Mouse (Mus musculus): ENCODE measurements around the gene Nim1k. TPM values are rescaled to one million over a fixed set of nuclear protein-coding genes. Genes with fewer than 3 reads are reported as not detected.
A peak's percentile ranks its signal among the peaks of the same experiment; 100 is the strongest.

The Nim1k gene
- polyA plus RNA-seq, 1 experiment: 1.8 TPM

GRCm38 (mm10) chr13:119755141-119755547 lies 538 bp downstream of the Nim1k start:
- peak; percentile 40 for DNase-seq (ENCODE audit: low read depth)
- TF ChIP-seq CTCF (IDR thresholded peaks at IDR 0.05; ENCODE audit: borderline replicate concordance, extremely low read depth, insufficient read depth, insufficient read length): no peak

GRCm38 (mm10) chr13:119754635-119755020 lies 1.1 kb downstream of the Nim1k start:
- no peak for TF ChIP-seq POLR2A (IDR thresholded peaks at IDR 0.05; ENCODE audit: borderline replicate concordance, extremely low read depth, insufficient read depth, insufficient read length, poor library complexity, severe bottlenecking)
- no peak for TF ChIP-seq CTCF (IDR thresholded peaks at IDR 0.05; ENCODE audit: borderline replicate concordance, extremely low read depth, insufficient read depth, insufficient read length)
- DNase-seq (ENCODE audit: low read depth): peak; percentile 48

- DNase-seq (ENCODE audit: low read depth): peak; percentile 88
- TF ChIP-seq POLR2A (IDR thresholded peaks at IDR 0.05; ENCODE audit: borderline replicate concordance, extremely low read depth, insufficient read depth, insufficient read length, poor library complexity, severe bottlenecking) (no peak), CTCF (IDR thresholded peaks at IDR 0.05; ENCODE audit: borderline replicate concordance, extremely low read depth, insufficient read depth, insufficient read length) (no peak)
Measured at GRCm38 (mm10) chr13:119753859-119754634, 1.6 kb downstream of the Nim1k start.

GRCm38 (mm10) chr13:119746930-119747329 lies 8.8 kb downstream of the Nim1k start:
- no peak for DNase-seq (ENCODE audit: low read depth)
- TF ChIP-seq CTCF (IDR thresholded peaks at IDR 0.05; ENCODE audit: borderline replicate concordance, extremely low read depth, insufficient read depth, insufficient read length) (no peak), POLR2A (IDR thresholded peaks at IDR 0.05; ENCODE audit: borderline replicate concordance, extremely low read depth, insufficient read depth, insufficient read length, poor library complexity, severe bottlenecking) (no peak)

GRCm38 (mm10) chr13:119743470-119743869 lies 12.2 kb downstream of the Nim1k start:
- DNase-seq (ENCODE audit: low read depth): no peak
- TF ChIP-seq POLR2A (IDR thresholded peaks at IDR 0.05; ENCODE audit: borderline replicate concordance, extremely low read depth, insufficient read depth, insufficient read length, poor library complexity, severe bottlenecking) (no peak), CTCF (IDR thresholded peaks at IDR 0.05; ENCODE audit: borderline replicate concordance, extremely low read depth, insufficient read depth, insufficient read length) (no peak)

- TF ChIP-seq POLR2A (IDR thresholded peaks at IDR 0.05; ENCODE audit: borderline replicate concordance, extremely low read depth, insufficient read depth, insufficient read length, poor library complexity, severe bottlenecking): no peak
- TF ChIP-seq CTCF (IDR thresholded peaks at IDR 0.05; ENCODE audit: borderline replicate concordance, extremely low read depth, insufficient read depth, insufficient read length): no peak
- DNase-seq (ENCODE audit: low read depth): no peak
Measured at GRCm38 (mm10) chr13:119742711-119743415, 12.8 kb downstream of the Nim1k start.

- peak; percentile 89 for DNase-seq (ENCODE audit: low read depth)
Measured at GRCm38 (mm10) chr13:119741390-119742237, 14.1 kb downstream of the Nim1k start.

GRCm38 (mm10) chr13:119731448-119731847 lies 24.2 kb downstream of the Nim1k start:
- TF ChIP-seq CTCF (IDR thresholded peaks at IDR 0.05; ENCODE audit: borderline replicate concordance, extremely low read depth, insufficient read depth, insufficient read length) (no peak), POLR2A (IDR thresholded peaks at IDR 0.05; ENCODE audit: borderline replicate concordance, extremely low read depth, insufficient read depth, insufficient read length, poor library complexity, severe bottlenecking) (no peak)

More at GRCm38 (mm10) chr13:119741390-119742237, 14.1 kb downstream of the Nim1k start:
- TF ChIP-seq POLR2A (IDR thresholded peaks at IDR 0.05; ENCODE audit: borderline replicate concordance, extremely low read depth, insufficient read depth, insufficient read length, poor library complexity, severe bottlenecking) (no peak), CTCF (IDR thresholded peaks at IDR 0.05; ENCODE audit: borderline replicate concordance, extremely low read depth, insufficient read depth, insufficient read length) (no peak)

GRCm38 (mm10) chr13:119729406-119729805 lies 26.3 kb downstream of the Nim1k start:
- no peak for DNase-seq (ENCODE audit: low read depth)
- TF ChIP-seq CTCF (IDR thresholded peaks at IDR 0.05; ENCODE audit: borderline replicate concordance, extremely low read depth, insufficient read depth, insufficient read length) (no peak), POLR2A (IDR thresholded peaks at IDR 0.05; ENCODE audit: borderline replicate concordance, extremely low read depth, insufficient read depth, insufficient read length, poor library complexity, severe bottlenecking) (no peak)

More at GRCm38 (mm10) chr13:119731448-119731847, 24.2 kb downstream of the Nim1k start:
- peak; percentile 57 for DNase-seq (ENCODE audit: low read depth)

- TF ChIP-seq CTCF (IDR thresholded peaks at IDR 0.05; ENCODE audit: borderline replicate concordance, extremely low read depth, insufficient read depth, insufficient read length) (no peak), POLR2A (IDR thresholded peaks at IDR 0.05; ENCODE audit: borderline replicate concordance, extremely low read depth, insufficient read depth, insufficient read length, poor library complexity, severe bottlenecking) (no peak)
- peak; percentile 8 for DNase-seq (ENCODE audit: low read depth)
Measured at GRCm38 (mm10) chr13:119727608-119728387, 27.9 kb downstream of the Nim1k start.

All from brain, embryonic 14.5 days (tissue).